Mouse (Mus musculus) neutrophil, adult 5-6 weeks (primary cell): ENCODE measurements around the gene Plcb4. TPM values are rescaled to one million over a fixed set of nuclear protein-coding genes. Genes with fewer than 3 reads are reported as not detected.

Source experiments
- ATAC-seq: fragments of 151-379, 151-347 bp; 2 replicates; pipeline ENCODE4 v1.8.0; 2017; ENCODE audit warnings: mild to moderate bottlenecking, moderate TSS enrichment; ENCODE audit not compliant: insufficient number of reproducible peaks, poor library complexity, low FRiP score, severe bottlenecking; ENCODE audit errors: extremely low read depth
- total RNA-seq: library from RNA; stranded (forward); fragments of 200-1000 nt; gene quantifications from 2 replicates; pipeline ENCODE4 v1.2.3, GENCODE M21; 2017

The Plcb4 gene
- total RNA-seq, 1 experiment from 2014 or later: 1.5 TPM

DNA sequence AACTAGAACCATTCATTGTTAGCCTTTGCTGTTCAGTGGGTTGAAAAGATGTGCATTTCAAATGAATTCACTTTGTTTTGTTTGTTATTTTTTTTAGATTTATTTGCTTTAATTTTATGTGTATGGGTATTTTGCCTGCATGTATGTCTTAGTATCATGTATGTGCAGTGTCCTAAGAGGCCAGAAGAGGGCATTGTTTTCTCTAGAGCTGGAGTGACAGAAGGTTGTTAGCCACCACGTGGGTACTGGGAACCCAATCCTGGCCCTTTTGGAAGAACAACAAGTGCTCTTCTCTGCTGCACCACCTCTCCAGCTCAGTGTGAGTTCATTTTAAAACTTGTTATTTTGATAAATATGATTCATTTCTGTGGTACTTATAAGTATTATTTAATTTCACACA lies 5.0 kb downstream of the Plcb4 start:
- ATAC-seq: no peak

- no peak for ATAC-seq
These were observed 8.7 kb downstream of the Plcb4 start for GRCm38 (mm10) chr2:135667496-135667895.

GRCm38 (mm10) chr2:135672459-135673104 lies 13.8 kb downstream of the Plcb4 start:
- ATAC-seq: no peak

GRCm38 (mm10) chr2:135673649-135674048 lies 14.8 kb downstream of the Plcb4 start:
- no peak for ATAC-seq

DNA sequence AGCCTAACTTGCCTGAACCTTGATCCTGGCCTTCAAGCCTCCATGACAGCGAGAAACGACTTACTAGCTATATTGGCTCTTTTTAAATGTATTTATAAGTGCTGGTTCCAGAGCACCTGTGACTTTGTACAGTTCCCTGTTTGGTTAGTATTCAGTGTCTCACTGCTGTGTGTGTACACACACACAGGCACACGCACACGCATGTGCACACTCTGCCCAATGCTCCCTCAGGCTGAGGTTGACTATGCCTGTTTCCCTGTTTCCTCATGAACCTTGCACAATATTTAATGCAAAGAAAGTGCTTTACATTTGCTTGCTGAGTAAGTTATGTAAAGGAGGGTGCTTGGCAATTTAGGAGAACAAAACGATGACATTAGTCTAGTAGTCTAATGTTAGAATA lies 16.5 kb downstream of the Plcb4 start:
- ATAC-seq: no peak

- ATAC-seq: no peak
These were observed 18.2 kb downstream of the Plcb4 start for GRCm38 (mm10) chr2:135676978-135677501.

DNA sequence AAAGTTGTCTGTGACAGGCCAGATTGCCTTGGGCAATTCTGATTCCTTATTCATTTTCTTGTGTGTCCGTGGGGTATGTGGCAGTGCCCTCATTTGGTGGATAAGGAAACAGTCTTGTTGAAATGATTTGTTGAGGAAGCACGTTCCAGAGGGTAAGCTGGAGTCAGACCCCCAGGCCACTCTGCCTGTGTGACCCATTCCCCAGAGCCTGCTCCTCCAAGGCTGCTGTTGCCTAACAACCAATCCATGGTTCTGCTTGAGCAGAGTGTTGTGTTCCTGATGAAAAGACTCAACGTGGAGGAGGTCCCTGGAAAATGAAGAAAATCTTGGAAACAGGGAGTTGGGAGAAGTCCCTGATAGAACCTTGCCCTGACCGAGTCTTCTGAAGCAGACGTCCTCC lies 18.8 kb downstream of the Plcb4 start:
- no peak for ATAC-seq

- no peak for ATAC-seq
These were observed 21.2 kb downstream of the Plcb4 start for GRCm38 (mm10) chr2:135680001-135680400.

DNA sequence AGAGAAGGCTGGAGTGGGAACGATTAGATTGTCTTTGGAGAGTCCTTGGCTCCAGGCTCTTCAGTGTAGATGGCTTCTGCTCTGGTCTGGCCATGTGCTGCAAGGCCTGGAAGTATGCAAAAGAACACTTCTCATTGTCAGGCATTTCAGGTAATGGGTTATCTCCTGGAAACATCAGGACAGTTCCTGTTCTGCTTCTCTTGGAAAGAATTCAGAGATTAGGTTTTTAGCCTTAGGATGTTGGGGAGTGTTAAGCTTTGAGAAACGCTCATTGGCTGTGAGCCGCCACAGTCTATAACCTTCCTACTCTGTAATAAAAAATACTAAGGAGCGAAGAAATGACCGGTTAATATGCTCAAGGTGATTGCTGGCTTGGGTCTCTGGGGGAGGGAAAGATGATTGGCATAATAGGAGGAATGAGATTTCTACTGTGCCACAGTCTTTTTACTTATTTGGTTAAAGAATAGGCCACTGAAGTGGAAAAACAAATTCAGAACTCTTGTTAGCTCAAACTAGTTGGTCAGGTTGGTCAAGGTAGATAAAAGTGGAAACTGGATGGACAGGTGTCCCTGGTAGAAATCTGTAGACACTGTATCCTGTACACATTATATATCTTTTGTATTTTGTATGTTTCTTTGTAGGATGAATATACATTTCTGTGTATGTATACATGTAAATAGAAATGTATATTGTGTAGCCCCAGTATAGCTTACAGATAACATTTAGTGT lies 21.8 kb downstream of the Plcb4 start:
- no peak for ATAC-seq

- ATAC-seq: no peak
These were observed 25.1 kb downstream of the Plcb4 start for GRCm38 (mm10) chr2:135683684-135684440.

- no peak for ATAC-seq
These were observed 27.9 kb downstream of the Plcb4 start for GRCm38 (mm10) chr2:135686692-135687091.

- no peak for ATAC-seq
These were observed 28.8 kb downstream of the Plcb4 start for GRCm38 (mm10) chr2:135687585-135687984.

GRCm38 (mm10) chr2:135692568-135693488 lies 34.0 kb downstream of the Plcb4 start:
- no peak for ATAC-seq

DNA sequence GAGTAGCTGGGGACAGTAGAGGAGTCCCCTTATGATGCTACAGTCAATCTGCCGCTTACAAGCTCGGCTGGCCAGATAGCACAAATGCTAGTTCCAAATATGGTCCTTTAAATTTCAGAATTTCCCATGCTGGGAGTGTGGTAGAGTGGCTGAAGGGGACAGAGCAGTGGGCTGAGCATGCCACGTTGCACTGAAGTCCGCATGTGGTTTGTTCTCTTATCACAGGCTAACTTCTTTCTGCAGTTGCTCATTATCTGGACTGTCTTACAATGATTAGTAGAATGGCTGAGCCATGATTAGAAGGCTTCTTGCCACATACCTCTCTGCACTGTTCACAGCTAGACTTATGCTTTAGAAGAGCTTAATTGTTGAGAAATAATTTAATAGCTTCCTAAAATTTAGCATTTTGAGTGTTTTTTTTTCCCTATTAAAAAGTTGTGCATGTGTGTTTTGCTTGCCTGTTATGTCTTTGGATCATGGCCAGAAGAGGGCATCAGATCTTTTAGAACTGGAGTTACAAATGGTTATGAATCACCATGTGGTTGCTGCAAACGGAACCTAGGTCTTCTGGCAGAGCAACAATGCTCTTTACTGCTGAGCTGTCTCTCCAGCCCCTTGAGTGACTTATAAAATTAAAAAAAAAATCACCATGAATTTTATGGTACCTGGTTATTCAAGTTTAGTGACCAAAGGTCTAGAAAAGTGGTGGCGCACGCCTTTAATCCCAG lies 42.0 kb downstream of the Plcb4 start:
- no peak for ATAC-seq

DNA sequence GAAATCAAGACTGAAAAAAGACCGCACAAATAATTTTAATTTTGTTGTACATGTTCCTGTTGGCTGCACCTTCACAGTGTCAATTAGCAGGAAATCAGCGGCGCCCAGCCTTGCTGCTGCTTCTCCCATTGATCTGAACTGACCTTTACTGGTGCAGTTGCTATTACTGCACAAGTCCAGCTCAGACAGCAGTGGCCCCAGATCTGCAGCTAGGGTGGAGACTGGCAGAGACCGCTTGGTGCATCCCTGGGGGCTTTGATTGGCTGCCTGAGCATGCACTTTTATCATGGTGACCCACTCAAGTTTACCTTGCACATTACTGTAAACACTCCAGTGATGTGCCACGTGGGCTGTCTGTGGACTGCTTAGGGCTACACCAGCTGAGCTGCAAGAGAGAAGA lies 45.9 kb downstream of the Plcb4 start:
- no peak for ATAC-seq

DNA sequence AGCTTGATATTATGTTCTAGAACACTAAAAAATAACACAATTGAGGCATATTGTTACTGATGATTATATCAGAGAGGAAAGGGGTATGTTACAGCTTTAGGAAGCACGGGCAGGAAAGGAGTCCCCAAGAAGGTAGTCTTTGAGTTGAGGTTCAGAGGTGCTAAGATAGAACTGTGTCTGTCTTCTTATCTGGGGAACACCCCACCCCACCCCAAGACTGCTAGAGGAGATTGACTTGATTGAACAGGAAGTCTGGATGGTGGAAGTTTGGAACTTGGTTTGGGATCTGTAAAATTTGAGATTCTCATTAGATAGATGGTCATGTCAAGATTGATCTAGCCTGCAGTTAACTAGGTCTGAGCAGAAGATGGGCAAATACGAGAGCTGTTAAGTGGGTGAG lies 48.5 kb downstream of the Plcb4 start:
- no peak for ATAC-seq

- ATAC-seq: no peak
These were observed 49.6 kb downstream of the Plcb4 start for GRCm38 (mm10) chr2:135708386-135708785.

- ATAC-seq: no peak
These were observed 50.0 kb downstream of the Plcb4 start for GRCm38 (mm10) chr2:135708796-135709195.
